ENCODE assay signal across 25 mouse cellular contexts in the genomic region with DNA sequence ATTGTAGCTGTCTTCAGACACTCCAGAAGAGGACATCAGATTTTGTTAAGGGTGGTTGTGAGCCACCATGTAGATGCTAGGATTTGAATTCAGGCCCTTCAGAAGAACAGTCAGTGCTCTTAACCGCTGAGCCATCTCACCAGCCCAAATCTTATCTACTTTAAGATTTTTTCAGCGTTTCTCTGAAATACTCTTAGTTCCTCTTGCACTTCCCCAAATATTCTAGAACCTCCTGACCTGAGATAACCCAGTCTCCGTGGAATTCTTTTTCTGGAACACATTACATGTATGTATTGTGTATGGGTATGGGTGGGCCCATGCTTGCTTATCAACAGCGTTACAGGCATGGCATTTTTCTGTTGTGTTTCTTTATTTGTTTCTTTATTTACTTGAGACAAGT. TPM values are rescaled to one million over a fixed set of nuclear protein-coding genes. Genes with fewer than 3 reads are reported as not detected.
"Had no signal": no experiment of that assay in that cellular context is flagged by ENCODE, and none has a peak within 500 bp of the region (broad histone marks: within the 10 kb centered on the region; RNA-seq: fewer than 3 reads in every experiment).

No protein-coding gene starts in this region.

- H3K4me3 ChIP-seq: gastrocnemius, adult 2 months; heart, embryonic 10.5 days; heart, embryonic 13.5 days; heart, embryonic 15.5 days; hindbrain, embryonic 13.5 days; hindbrain, embryonic 15.5 days; kidney, embryonic 15.5 days; layer of hippocampus, adult 2 months; left cerebral cortex, adult 2 months; limb, embryonic 10.5 days; limb, embryonic 12.5 days had no signal

- H3K36me3 ChIP-seq: heart, embryonic 10.5 days; heart, embryonic 13.5 days; heart, embryonic 15.5 days; hindbrain, embryonic 13.5 days; hindbrain, embryonic 15.5 days; kidney, embryonic 15.5 days; limb, embryonic 10.5 days; limb, embryonic 12.5 days had no signal

- DNase-seq: gastrocnemius, adult 2 months; gastrocnemius, postnatal 10 days; gastrocnemius, postnatal 25 days; heart, postnatal 14 days; heart, postnatal 36 days; kidney, adult 11 months; kidney, adult 2 months; kidney, adult 9 months; kidney, postnatal 14 days; kidney, postnatal 36 days; liver had no signal

- ATAC-seq: hindbrain, postnatal 0 days; intestine, embryonic 16.5 days had no signal

- H3K9me3 ChIP-seq: heart, embryonic 10.5 days; heart, embryonic 13.5 days; heart, embryonic 15.5 days; hindbrain, embryonic 13.5 days; hindbrain, embryonic 15.5 days; kidney, embryonic 15.5 days; limb, embryonic 10.5 days; limb, embryonic 12.5 days had no signal

- H3K27me3 ChIP-seq: heart, embryonic 13.5 days; heart, embryonic 15.5 days; hindbrain, embryonic 13.5 days; hindbrain, embryonic 15.5 days; kidney, embryonic 15.5 days; limb, embryonic 12.5 days had no signal

- H3K9ac ChIP-seq: heart, embryonic 13.5 days; heart, embryonic 15.5 days; hindbrain, embryonic 13.5 days; hindbrain, embryonic 15.5 days; kidney, embryonic 15.5 days; limb, embryonic 12.5 days had no signal

- H3K27ac ChIP-seq: hindbrain, embryonic 13.5 days; hindbrain, embryonic 15.5 days; hindbrain, postnatal 0 days; kidney, embryonic 15.5 days; kidney, postnatal 0 days; layer of hippocampus, adult 2 months; left cerebral cortex, adult 2 months had no signal

RNA-seq across cellular contexts. Expression of a gene that starts 11.3 kb away (rescaled TPM):
- total RNA-seq: left cerebral cortex, postnatal 14 days had no signal
- polyA plus RNA-seq: hindbrain, embryonic 13.5 days had no signal
